Mouse (Mus musculus): Measurements from ENCODE around the gene Wdr45. TPM values are rescaled to one million over a fixed set of nuclear protein-coding genes. Genes with fewer than 3 reads are reported as not detected.
A peak's percentile ranks its signal among the peaks of the same experiment; 100 is the strongest.
"Not testable (repeated sequence)": the region's sequence is repeated elsewhere in the genome, so short reads cannot be mapped to it uniquely, and the experiment has no call there.

The Wdr45 gene
- polyA plus RNA-seq, 1 experiment from 2014 or later, result 40.6 TPM

GRCm38 (mm10) chrX:7741103-7741502 is 27.0 kb downstream of the Wdr45 start:
- H3K36me3 ChIP-seq, result 0 out of 2 replicates have a peak, but pooled peaks cover 1% of the 10 kb centered on the region
- H3K27ac ChIP-seq (replicated peaks), result 0 out of 2 replicates have a peak overlapping the region, but pooled peaks have one; percentile 48
- H3K4me1 ChIP-seq, result no peaks in the 10 kb centered on the region
- 48% methylated on average over 5 of the region's 5 CpGs for WGBS
- no peaks in the 10 kb centered on the region for H3K9me3 ChIP-seq (replicated peaks)
- 0 out of 2 replicates have a peak overlapping the region, but pooled peaks have one; percentile 3 for H3K4me3 ChIP-seq (replicated peaks)
- no peak overlapping the region for H3K9ac ChIP-seq
- H3K4me2 ChIP-seq (replicated peaks), result no peak overlapping the region
- H3K27me3 ChIP-seq, result no peaks in the 10 kb centered on the region
- ATAC-seq (ENCODE audit: insufficient number of reproducible peaks, low FRiP score, low TSS enrichment, low read depth), result no peak

DNA sequence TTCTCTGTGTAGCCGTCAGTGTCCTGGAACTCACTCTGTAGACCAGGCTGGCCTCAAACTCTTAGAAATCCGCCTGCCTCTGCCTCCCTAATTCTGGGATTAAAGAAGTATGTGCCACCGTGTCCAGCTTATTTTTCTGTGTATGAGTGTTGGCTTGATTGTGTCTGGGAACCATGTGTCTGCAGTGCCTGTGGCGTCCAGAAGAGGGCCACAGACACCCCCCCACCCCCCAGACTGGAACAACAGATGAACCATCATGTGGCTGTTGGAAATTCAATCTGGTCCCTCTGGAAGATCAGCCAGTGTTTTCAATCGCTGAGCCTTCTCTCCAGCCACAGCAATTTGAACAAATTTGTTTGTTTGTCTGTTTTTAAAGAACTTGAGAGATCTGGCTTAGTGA is 29.3 kb downstream of the Wdr45 start:
- Histone ChIP-seq H3K4me3 (replicated peaks) (no peak overlapping the region), H3K4me1 (no peaks in the 10 kb centered on the region), H3K27ac (replicated peaks) (no peak overlapping the region), H3K36me3 (no peaks in the 10 kb centered on the region), H3K9ac (no peak overlapping the region), H3K9me3 (replicated peaks) (no peaks in the 10 kb centered on the region), H3K27me3 (no peaks in the 10 kb centered on the region), H3K4me2 (replicated peaks) (no peak overlapping the region)
- ATAC-seq (ENCODE audit: insufficient number of reproducible peaks, low FRiP score, low TSS enrichment, low read depth), result no peak
- WGBS, result 53% methylated on average over 5 of the region's 5 CpGs

DNA sequence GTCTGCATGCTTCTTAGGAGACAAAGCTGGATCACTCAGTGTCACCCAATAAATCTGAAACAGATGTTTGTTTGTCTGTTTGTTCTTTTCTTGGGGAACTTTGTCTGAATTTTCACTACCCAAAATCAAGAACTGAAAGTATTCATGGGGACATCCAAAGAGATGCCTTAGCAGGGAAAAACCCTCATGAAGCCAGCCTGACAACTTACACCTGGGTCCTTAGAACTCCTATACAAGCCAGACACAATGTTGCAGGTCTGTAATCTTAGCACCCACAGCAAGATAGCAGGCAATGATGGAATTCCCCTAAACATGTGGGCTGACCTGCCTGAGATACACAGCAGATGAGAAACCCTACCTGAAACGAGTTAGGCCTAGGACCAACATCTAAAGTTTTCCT is 30.8 kb downstream of the Wdr45 start:
- no peaks in the 10 kb centered on the region for H3K36me3 ChIP-seq
- H3K27me3 ChIP-seq, result no peaks in the 10 kb centered on the region
- no peaks in the 10 kb centered on the region for H3K9me3 ChIP-seq (replicated peaks)
- no peak overlapping the region for H3K9ac ChIP-seq
- ATAC-seq (ENCODE audit: insufficient number of reproducible peaks, low FRiP score, low TSS enrichment, low read depth), result no peak
- 57% methylated on average over 1 of the region's 1 CpGs for WGBS
- H3K4me1 ChIP-seq, result no peaks in the 10 kb centered on the region
- H3K4me3 ChIP-seq (replicated peaks), result no peak overlapping the region
- no peak overlapping the region for H3K4me2 ChIP-seq (replicated peaks)
- H3K27ac ChIP-seq (replicated peaks), result no peak overlapping the region

GRCm38 (mm10) chrX:7745429-7745828 is 31.3 kb downstream of the Wdr45 start:
- H3K4me2 ChIP-seq (replicated peaks), result no peak overlapping the region
- H3K4me1 ChIP-seq, result no peaks in the 10 kb centered on the region
- H3K27ac ChIP-seq (replicated peaks), result no peak overlapping the region
- no peaks in the 10 kb centered on the region for H3K36me3 ChIP-seq
- no peak overlapping the region for H3K9ac ChIP-seq
- H3K4me3 ChIP-seq (replicated peaks), result no peak overlapping the region
- no peak for ATAC-seq (ENCODE audit: insufficient number of reproducible peaks, low FRiP score, low TSS enrichment, low read depth)
- no peaks in the 10 kb centered on the region for H3K9me3 ChIP-seq (replicated peaks)
- WGBS, result 85% methylated on average over 8 of the region's 8 CpGs
- no peaks in the 10 kb centered on the region for H3K27me3 ChIP-seq

DNA sequence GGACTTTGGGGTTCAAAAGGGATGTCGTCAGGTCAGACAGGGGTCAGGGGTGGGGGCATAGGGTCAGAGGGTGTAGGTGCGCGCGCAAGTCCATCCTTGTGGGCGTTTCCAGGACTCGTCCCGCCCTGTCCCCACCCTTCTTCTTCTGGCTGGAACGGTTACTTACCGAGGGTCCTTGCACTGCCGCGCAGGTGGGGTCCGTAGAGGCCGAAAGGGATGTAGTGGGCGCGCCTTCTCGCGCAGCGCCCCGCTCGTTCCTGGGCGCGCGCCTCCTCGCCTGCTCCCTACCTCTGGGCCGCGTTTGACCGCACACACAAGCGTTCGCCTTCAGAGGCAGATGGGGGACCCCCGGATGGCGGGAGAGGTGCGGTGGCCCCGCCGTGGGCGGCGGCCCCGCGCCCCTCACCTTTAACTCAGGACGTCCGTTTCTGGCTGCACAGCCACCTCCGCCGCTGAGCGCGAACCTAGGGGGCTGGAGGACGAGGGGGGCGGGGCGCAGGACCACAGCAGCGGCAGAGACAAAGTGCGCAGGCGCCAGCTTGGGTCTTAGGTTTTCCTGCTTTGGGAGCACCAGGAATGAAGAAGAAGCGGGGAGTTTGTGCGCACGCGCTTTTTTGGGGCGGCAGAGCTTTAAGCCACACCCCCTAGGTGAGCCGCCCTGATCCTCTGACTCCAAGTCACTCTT is 36.4 kb downstream of the Wdr45 start, which contains the start of gene Ccdc120:
Ccdc120 (minus strand) TSS at position 474 of the 685 bp plus-strand sequence.
- H3K27ac ChIP-seq (replicated peaks), result no peak within 1 kb of the TSS
- ATAC-seq (ENCODE audit: insufficient number of reproducible peaks, low FRiP score, low TSS enrichment, low read depth), result peak; percentile 79
- no peaks in the 10 kb centered on the region for H3K27me3 ChIP-seq
- peak within 1 kb of the TSS; percentile 49 for H3K4me2 ChIP-seq (replicated peaks)
- peak within 1 kb of the TSS; percentile 66 for H3K4me3 ChIP-seq (replicated peaks)
- H3K4me1 ChIP-seq, result no peaks in the 10 kb centered on the region
- no peaks in the 10 kb centered on the region for H3K36me3 ChIP-seq
- H3K9ac ChIP-seq, result peak within 1 kb of the TSS; percentile 57
- no peaks in the 10 kb centered on the region for H3K9me3 ChIP-seq (replicated peaks)
- WGBS, result 6% methylated on average over 54 of the region's 56 CpGs

GRCm38 (mm10) chrX:7753627-7754026 is 39.5 kb downstream of the Wdr45 start:
- not testable (repeated sequence) for H3K9me3 ChIP-seq (replicated peaks); H3K36me3 ChIP-seq; H3K27me3 ChIP-seq; H3K9ac ChIP-seq; H3K4me3 ChIP-seq (replicated peaks); H3K4me2 ChIP-seq (replicated peaks); H3K4me1 ChIP-seq; H3K27ac ChIP-seq (replicated peaks); ATAC-seq (ENCODE audit: insufficient number of reproducible peaks, low FRiP score, low TSS enrichment, low read depth)
- WGBS, result 23% methylated on average over 3 of the region's 3 CpGs

DNA sequence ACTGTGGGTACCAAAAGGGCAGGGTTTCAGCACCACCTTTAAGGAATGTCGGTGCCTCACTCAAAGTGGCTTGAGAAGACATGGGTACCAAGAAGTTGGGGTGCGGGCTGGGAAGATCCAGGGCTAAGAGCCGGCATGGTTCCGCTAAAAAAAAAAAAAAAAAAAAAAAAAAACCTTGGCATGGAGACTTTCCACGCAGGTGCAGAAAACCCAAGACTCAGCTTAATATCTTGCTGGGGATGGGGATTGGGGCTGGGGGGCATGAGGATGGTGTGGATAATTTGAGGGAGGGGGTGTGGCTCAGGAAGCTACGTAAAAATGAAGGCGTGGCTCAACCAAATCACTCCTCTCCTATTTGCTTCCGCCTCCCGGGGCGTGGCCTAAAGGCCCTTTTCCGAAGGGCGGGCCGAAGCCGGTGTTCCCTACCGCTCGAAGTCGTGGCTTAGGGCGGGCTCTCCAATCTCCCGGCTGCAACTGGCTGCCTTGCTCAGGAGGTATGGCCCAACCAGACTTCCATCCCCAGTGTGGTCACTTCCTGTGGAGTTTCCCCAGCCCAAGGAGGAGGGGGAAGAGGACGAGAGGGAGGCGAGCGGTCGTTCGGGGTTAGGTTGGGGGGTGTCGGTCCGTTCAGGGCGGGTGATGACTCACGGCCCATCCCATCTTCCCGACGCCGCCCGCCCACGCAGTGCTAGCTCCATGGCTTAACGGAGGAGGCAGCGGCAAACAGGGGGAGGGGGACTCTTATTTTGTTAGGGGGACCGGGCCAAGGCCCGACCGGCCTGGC is 48.2 kb downstream of the Wdr45 start, which contains the start of gene Tfe3:
Tfe3 (plus strand) TSS at position 424 of the 784 bp plus-strand sequence.
- ATAC-seq (ENCODE audit: insufficient number of reproducible peaks, low FRiP score, low TSS enrichment, low read depth), result peak; percentile 97
- no peaks in the 10 kb centered on the region for H3K9me3 ChIP-seq (replicated peaks)
- peak within 1 kb of the TSS; percentile 66 for H3K27ac ChIP-seq (replicated peaks)

GRCm38 (mm10) chrX:7762921-7763197 is 48.7 kb downstream of the Wdr45 start:
- 24% methylated on average over 21 of the region's 21 CpGs for WGBS
- ATAC-seq (ENCODE audit: insufficient number of reproducible peaks, low FRiP score, low TSS enrichment, low read depth), result no peak
- Histone ChIP-seq H3K27ac (replicated peaks) (peak overlapping the region; percentile 66), H3K36me3 (peaks cover 12% of the 10 kb centered on the region; the same call in 1 of the 2 replicates), H3K9ac (peak overlapping the region; percentile 53), H3K27me3 (no peaks in the 10 kb centered on the region), H3K9me3 (replicated peaks) (no peaks in the 10 kb centered on the region), H3K4me1 (peaks cover 7% of the 10 kb centered on the region; the same call in 1 of the 2 replicates), H3K4me2 (replicated peaks) (peak overlapping the region; percentile 57), H3K4me3 (replicated peaks) (peak overlapping the region; percentile 63)

More for the DNA sequence above, 48.2 kb downstream of the Wdr45 start, which contains the start of gene Tfe3:
- peaks cover 7% of the 10 kb centered on the region; the same call in 1 of the 2 replicates for H3K36me3 ChIP-seq
- peak within 1 kb of the TSS; percentile 53 for H3K9ac ChIP-seq
- WGBS, result 17% methylated on average over 38 of the region's 38 CpGs
- peaks cover 7% of the 10 kb centered on the region; the same call in 1 of the 2 replicates for H3K4me1 ChIP-seq
- peak within 1 kb of the TSS; percentile 57 for H3K4me2 ChIP-seq (replicated peaks)
- H3K4me3 ChIP-seq (replicated peaks), result peak within 1 kb of the TSS; percentile 63
- no peaks in the 10 kb centered on the region for H3K27me3 ChIP-seq

DNA sequence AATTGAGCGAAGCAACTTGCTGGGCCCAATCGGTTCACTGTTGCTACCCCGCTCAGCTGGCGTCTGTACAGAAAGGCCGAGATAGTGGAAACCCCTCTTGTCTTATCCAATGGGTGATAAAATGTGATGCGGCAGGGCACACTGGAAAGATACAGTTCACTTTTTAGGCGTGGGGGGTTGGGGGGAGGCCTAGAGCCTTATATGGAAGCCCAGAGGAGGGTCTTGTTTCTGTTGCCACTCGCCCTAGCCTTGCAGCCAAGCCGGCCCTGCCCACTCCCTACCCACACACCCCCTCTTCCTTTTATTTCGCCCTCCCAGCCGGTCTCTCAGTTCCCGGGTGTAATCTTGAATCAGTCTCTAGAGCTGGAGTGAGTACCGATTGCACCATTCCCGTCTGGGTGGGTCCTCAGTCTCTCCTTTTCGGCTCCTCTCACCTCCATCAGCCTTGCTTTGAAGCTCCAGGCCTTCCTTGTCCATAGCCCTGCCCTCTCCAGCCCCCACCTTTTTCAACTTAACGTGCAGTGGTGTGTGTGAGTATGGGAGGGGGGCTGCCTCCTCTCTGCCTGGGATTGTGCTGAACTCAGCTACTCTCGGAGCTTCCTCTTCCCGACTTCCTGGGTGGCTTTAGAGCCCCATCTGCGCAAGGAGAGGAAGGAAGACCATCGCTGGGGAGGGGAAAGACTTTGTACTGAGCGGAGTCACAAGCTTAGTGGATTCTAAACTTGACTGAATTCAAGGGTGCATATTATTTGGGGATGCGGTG is 49.7 kb downstream of the Wdr45 start:
- peaks cover 13% of the 10 kb centered on the region; the same call in 1 of the 2 replicates for H3K36me3 ChIP-seq
- H3K27ac ChIP-seq (replicated peaks), result peak overlapping the region; percentile 22; the same call in 1 of the 2 replicates
- peaks cover 7% of the 10 kb centered on the region; the same call in 1 of the 2 replicates for H3K4me1 ChIP-seq
- peak overlapping the region; percentile 57 for H3K4me2 ChIP-seq (replicated peaks)
- H3K9ac ChIP-seq, result peak overlapping the region; percentile 53; the same call in 1 of the 2 replicates
- H3K9me3 ChIP-seq (replicated peaks), result no peaks in the 10 kb centered on the region
- WGBS, result 16% methylated on average over 22 of the region's 22 CpGs
- H3K27me3 ChIP-seq, result no peaks in the 10 kb centered on the region
- 0 out of 2 replicates have a peak, but pooled peaks have one; percentile 36 for ATAC-seq (ENCODE audit: insufficient number of reproducible peaks, low FRiP score, low TSS enrichment, low read depth)
- H3K4me3 ChIP-seq (replicated peaks), result peak overlapping the region; percentile 63

GRCm38 (mm10) chrX:7764657-7765280 is 50.6 kb downstream of the Wdr45 start:
- Histone ChIP-seq H3K27ac (replicated peaks) (no peak overlapping the region), H3K9ac (no peak overlapping the region), H3K36me3 (peaks cover 19% of the 10 kb centered on the region; the same call in 1 of the 2 replicates), H3K9me3 (replicated peaks) (no peaks in the 10 kb centered on the region), H3K4me3 (replicated peaks) (peak overlapping the region; percentile 63), H3K27me3 (no peaks in the 10 kb centered on the region), H3K4me2 (replicated peaks) (peak overlapping the region; percentile 57), H3K4me1 (peaks cover 7% of the 10 kb centered on the region; the same call in 1 of the 2 replicates)
- 19% methylated on average over 9 of the region's 9 CpGs for WGBS
- no peak for ATAC-seq (ENCODE audit: insufficient number of reproducible peaks, low FRiP score, low TSS enrichment, low read depth)

Data from embryonic facial prominence, embryonic 15.5 days (tissue).